Mouse (Mus musculus): ENCODE results near the gene Prtg.

- TF ChIP-seq EP300 (optimal IDR thresholded peaks at IDR 0.05), result no peak
- no peak for TF ChIP-seq CTCF (IDR thresholded peaks at IDR 0.05; ENCODE audit: low read depth)
These were observed 104.7 kb downstream of the Prtg start for GRCm38 (mm10) chr9:72911381-72911780.

Data from stomach, postnatal 0 days (tissue).